17 mouse cellular contexts compared by ENCODE assay signal in genomic region chr5:143933414-143933813, GRCm38 (mm10). TPM values are rescaled to one million over a fixed set of nuclear protein-coding genes. Genes with fewer than 3 reads are reported as not detected.
"Had no signal": no experiment of that assay in that cellular context is flagged by ENCODE, and none has a peak within 500 bp of the region (broad histone marks: within the 10 kb centered on the region; RNA-seq: fewer than 3 reads in every experiment).

No protein-coding gene starts in this region.

- DNase-seq: kidney, postnatal 14 days; layer of hippocampus, postnatal 36 days; right cerebral cortex, postnatal 14 days; thymus, postnatal 4 days had no signal

- H3K4me2 ChIP-seq: limb, embryonic 13.5 days; stomach, embryonic 15.5 days had no signal

- H3K4me3 ChIP-seq: kidney, embryonic 15.5 days; limb, embryonic 13.5 days; midbrain, embryonic 12.5 days; myocyte; neural tube, embryonic 12.5 days; stomach, embryonic 15.5 days had no signal

- H3K9ac ChIP-seq: kidney, embryonic 15.5 days; limb, embryonic 13.5 days; liver, embryonic 14.5 days; midbrain, embryonic 12.5 days; neural tube, embryonic 12.5 days; stomach, embryonic 15.5 days had no signal

- H3K9me3 ChIP-seq: kidney, embryonic 15.5 days; limb, embryonic 13.5 days; midbrain, embryonic 12.5 days; neural tube, embryonic 12.5 days; stomach, embryonic 15.5 days had no signal

- H3K27me3 ChIP-seq: kidney, embryonic 15.5 days; limb, embryonic 13.5 days; midbrain, embryonic 12.5 days; neural tube, embryonic 12.5 days; stomach, embryonic 15.5 days had no signal

- H3K4me1 ChIP-seq: limb, embryonic 13.5 days; neural tube, embryonic 12.5 days; stomach, embryonic 15.5 days had no signal

- H3K27ac ChIP-seq: kidney, embryonic 15.5 days; limb, embryonic 13.5 days; liver, embryonic 14.5 days; midbrain, embryonic 12.5 days; neural tube, embryonic 12.5 days; stomach, embryonic 15.5 days had no signal

RNA-seq across cellular contexts. Expression of gene Rsph10b, which starts 0.6 kb away (rescaled TPM):
- total RNA-seq: liver, adult 2 months had no signal
- polyA plus RNA-seq: liver, adult 2 months; myocyte had no signal

RNA-seq across cellular contexts. Expression of gene Gm42421, which starts 5.4 kb away (rescaled TPM):
- total RNA-seq: liver, adult 2 months; megakaryocyte-erythroid progenitor cell, adult 5-6 weeks had no signal
- polyA plus RNA-seq: large intestine, adult 2 months; liver, adult 2 months; lung, embryonic 16.5 days; spleen, adult 2 months had no signal

RNA-seq across cellular contexts. Expression of gene Ankrd61, which starts 35.9 kb away (rescaled TPM):
- total RNA-seq: layer of hippocampus, postnatal 36 days; left cerebral cortex, postnatal 25 days; liver, adult 2 months; megakaryocyte-erythroid progenitor cell, adult 5-6 weeks had no signal
- polyA plus RNA-seq: liver, adult 2 months had no signal
